Mouse (Mus musculus) embryo, embryonic 11 days (tissue): ENCODE results near the gene Plekha8.

ENCODE experiments used
- DNase-seq: peaks from one replicate; pipeline ENCODE4 v3.0.0-alpha.2; 2015

Plekha8 gene

GRCm38 (mm10) chr6:54594469-54595329 is at the start of gene Plekha8:
TSS of gene Plekha8 (plus strand) at chr6:54595111.
- DNase-seq = peak; percentile 95

- no peak for DNase-seq
Observed at GRCm38 (mm10) chr6:54548314-54549019, 46.4 kb upstream of the Plekha8 start.

DNA sequence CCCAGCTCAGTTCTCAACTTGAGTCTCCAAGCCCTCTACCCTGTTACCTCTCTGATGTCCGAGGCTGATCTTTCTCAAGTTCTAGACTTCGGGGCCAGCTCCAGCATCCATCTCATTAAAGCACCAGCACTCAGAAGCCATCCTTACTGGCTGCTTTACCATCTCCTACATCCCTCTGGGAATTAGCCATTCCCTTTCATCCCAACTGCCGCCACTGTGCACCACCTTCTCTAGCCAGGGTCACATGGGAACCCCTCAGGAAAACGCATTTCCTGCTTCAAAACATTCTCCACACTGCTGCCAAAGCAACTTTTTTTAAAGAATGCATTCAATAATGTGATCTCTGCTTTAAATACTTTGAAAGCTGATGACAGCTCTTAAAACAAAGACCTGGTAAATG is 45.6 kb upstream of the Plekha8 start:
- no peak for DNase-seq

DNA sequence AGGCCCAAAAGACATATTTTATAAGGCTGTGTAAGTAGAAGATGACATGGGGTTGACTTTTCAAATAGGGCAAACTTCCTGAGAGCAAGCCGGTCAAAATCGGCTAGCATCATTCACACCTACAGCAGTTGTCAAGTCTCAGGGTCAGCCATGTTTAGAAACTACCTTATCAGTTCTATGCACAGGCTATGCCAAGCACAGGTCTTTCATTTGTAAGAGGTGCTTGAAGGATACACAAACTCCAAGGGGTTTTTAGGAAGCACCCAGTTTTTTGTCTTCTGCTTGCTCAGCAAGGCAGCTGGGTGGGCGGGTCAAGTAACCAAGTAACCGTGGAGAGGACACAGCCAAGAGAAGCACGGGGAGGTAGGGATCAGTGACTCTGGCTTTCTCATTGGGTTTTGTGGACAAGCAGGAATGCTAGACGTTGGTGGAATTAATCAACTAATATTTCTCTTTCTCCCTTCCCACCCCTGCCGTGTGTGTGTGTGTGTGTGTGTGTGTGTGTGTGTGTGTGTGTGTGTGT is 44.0 kb upstream of the Plekha8 start:
- DNase-seq = no peak

- no peak for DNase-seq
Observed at GRCm38 (mm10) chr6:54552721-54553413, 42.0 kb upstream of the Plekha8 start.

- no peak for DNase-seq
Observed at GRCm38 (mm10) chr6:54553632-54554031, 41.3 kb upstream of the Plekha8 start.

DNA sequence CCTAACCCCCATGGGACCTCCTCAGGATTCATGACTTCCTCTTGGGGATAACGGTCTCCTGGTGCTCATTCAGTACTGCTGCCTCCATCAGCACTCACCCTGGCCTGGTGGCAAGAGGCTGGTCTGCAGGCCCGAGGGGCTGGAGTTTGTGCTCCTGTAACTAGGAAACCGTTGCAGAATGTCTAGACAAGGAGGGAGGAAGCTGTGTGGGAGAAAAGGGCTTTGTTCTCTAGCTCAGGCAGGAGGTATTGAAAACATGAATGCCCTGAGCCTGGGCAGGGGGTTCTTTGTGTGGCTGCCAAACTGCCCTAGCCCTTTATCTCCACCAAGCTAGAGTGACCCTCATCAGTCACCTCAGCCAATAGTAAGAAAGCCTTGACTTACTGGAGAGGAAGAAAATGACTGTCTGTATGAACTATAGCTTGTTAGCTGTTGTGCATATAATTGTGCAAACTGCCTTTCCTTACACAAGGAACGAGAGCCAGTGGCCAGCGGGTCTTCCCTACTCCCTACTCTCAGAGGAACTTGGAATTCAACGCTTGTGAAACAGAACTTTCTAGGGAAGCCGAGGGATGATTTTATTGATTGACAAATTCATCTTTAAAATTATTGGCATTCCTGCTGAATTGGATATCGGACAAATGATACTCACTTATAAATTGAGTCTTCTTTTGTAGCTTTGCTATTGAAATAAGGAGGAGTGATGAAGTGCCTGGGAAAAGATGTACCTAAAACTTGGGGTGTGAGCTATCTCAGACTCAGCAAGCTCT is 40.4 kb upstream of the Plekha8 start:
- DNase-seq = peak; percentile 85

DNA sequence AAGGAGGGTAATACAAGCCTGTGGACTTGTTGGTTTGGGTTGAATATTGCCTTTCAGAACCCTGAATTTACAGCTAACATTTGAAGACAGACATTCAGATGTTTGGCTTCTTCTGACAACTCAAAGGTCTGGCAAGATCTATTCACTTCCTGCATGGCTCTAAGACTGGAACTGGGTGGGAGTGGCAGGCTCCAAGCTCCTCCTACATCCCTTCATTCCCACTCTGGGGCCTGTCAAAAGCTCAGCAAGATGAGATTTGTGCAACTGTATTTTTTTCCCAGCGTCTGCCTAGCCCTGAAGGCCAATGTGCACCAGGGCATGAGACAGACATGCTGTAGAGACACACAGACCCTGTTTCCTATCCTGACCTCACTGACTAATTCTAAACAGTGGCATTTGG is 39.1 kb upstream of the Plekha8 start:
- DNase-seq = no peak

DNA sequence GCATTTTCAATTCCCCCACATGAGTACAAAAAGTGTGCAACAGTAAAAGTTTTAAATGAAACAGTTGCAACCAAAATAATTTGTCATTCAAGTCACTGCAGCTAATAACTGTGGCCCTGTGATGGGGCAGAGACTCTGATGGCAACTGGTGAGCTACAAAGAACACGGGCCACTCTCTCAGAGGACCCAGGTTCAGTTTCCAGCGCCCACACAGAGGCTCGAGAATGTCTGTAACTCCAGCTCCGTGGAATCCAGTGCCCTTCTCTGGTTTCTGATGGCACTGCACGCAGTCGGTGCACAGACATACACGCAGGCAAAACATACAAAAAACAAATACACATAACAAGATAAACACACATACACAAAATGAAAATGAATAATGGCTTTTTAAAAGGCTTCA is 37.2 kb upstream of the Plekha8 start:
- DNase-seq = no peak

GRCm38 (mm10) chr6:54558466-54558865 is 36.4 kb upstream of the Plekha8 start:
- DNase-seq = no peak

DNA sequence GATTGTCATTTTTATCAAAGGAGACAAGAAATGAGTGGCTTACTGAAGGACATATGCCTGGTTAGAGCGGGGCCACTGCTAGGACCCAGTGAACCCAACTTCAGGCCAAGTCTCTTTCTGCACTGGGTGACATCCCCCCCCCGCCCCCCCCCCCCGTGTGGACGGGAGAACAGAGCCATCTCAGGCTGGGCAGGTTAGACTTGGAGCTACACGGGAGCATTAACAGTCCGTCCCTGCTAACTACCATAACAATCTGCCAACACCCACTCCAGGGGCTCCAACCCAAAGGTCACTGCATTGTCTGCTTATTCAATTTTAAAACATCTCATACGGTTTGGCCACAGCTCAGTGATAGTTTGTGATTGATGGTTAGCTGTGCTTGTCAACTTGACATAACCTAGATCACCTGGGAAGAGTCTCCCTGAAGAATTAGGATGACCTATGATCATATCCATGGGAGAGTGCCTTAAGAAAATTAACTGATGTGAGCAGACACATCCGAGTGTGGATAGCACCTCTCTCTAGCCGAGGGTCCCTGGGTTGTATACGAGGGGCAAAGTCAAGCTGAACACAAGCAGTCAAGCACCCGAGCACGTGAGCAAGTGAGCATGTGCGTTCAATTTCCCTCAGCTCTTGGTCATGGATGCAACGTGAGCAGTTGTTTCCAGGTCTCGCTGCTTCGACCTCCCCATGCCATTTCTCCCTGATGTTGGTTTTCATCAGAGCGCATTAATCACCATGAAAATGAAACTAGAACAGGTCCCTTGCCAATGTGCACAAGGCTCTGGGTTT is 32.7 kb upstream of the Plekha8 start:
- no peak for DNase-seq

DNA sequence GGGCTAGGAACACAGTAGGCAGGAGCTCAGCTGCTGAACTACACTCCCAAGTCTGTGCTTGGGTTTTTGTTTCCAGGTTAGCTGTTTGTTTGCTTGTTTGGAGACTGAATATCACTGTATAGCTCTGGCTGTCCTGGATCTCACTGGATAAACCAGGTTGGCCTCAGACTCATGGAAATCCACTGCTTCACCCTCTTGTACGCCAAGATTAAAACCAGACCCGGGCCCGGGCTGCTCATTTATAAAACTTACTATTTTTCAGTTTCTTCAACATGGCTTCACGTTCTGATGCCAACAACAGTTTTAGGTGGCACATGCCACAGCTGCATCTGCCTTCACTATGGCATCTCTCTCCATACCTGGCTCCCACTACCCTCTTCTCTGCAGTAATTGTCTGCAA is 31.4 kb upstream of the Plekha8 start:
- no peak for DNase-seq

DNA sequence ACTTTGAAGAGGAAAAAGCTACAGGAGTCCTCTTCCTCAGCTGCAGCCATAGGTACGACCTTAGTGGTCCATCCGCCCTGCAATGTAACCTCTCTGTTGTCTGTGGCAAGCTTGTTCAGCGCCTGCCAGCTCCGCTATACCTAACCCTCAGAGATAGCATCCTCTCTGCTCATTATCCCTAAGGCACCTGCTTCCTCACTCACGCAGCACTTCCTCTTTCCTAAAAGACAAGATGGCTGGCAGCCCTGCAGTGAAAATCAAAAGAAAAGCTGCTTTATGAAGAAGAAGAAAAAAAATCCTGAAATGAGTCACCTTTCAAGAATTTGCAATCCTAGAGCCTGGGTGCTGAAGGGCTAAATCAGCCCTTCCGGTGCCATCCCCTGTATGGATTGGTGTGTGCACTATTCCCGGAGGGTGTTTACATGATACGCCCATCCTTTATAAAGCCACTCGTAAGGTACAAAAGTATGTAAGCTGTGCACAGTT is 30.4 kb upstream of the Plekha8 start:
- DNase-seq = no peak

DNA sequence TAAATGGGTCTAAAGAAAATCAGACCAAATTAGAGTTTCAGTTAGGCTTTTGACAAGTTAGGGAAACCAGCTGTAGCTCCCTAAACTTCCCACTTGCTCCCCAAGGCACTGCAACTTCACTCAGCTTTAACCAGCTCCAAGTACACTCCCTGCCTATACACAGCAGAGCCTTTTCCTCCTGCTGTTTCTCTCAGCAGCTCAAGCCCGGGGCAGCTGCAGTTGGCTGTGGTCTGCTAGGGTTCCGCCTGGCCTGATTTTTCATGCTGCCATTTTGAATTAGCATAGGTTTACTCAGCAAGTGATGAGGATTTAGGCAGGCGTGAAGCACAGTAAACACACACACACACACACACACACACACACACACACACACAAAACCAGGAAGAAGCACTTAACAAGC is 29.9 kb upstream of the Plekha8 start:
- DNase-seq = peak; percentile 51

DNA sequence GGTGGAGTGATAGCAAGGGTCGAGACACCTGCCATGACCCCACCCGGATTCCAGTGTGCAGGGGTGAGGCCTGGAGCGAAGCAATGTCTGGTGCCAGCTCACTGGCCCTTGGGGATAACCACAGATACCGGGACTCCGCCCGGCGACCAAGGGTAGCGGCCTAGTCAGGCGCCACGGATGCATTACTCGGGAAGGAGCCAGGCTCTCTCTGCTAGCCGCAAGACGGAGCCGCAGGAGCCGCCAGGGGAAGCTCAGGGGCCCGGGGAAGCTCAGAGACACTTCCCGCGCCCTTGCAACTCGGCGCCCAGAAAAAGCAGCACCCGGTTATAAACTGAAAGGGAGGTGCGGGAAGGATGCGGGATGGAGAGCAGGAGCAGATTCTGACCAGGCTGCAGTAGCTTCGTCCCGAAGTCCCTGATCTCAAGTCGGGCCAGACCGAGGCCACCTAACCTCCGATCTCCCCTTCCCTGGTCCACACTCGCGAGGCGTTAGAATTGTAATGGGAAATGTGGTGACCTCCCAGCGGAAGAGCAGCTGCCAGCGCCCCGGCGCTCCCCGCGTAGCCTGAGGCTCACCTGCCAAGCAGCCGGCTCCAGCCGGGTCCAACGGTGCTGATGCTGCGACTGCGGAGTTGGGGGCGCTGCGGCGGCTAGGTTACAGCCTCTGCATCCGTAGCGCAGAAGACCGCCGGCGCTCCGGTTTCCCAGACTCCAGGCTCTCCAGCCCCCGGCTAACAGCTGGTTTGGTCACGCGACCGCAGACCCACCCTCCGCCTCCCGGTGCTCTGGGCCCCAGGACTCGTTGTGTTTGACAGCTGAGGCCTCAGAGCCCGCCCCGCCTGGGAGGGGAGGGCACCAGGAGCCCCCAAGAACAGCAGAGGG is 29.0 kb upstream of the Plekha8 start, which contains the start of gene Scrn1:
Gene Scrn1, minus strand, starts transcription at position 825 of the 881 bp plus-strand sequence.
- peak; percentile 89 for DNase-seq

- DNase-seq = no peak
Observed at GRCm38 (mm10) chr6:54566546-54566919, 28.4 kb upstream of the Plekha8 start.

- DNase-seq = no peak
Observed at GRCm38 (mm10) chr6:54569776-54570175, 25.1 kb upstream of the Plekha8 start.

DNA sequence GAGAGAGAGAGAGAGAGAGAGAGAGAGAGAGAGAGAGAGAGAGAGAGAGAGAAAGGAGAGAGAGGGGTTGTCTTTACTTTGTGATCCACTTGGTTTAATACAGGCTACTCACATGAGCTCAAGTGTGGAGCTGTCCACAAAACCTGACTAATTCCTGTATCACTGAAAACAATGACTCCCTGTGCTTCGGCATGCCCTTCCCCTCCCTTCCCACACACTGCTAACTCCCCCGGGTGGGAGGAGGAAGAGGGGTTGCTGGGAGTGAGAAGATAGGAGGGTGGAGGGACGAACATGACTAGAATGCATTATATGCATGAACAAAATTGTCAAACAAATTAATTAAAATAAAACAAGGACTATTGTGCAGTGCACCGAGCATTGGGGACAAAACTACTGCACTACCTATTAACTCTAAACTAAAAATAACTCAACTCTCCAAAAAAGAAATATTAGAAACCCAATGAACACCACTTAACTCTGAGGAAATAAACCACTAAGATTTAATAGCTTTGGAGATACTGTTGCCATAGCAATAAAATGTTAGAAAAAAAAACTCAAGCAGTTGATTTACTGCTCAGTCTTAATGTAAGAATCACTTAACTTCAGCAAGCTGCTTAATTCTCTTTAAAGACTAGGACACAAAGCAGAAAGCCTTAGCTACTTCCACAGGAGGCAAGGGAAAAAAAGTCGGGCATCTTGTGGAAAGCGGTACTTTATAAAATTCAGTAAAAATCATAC is 21.5 kb upstream of the Plekha8 start:
- DNase-seq = peak; percentile 59

DNA sequence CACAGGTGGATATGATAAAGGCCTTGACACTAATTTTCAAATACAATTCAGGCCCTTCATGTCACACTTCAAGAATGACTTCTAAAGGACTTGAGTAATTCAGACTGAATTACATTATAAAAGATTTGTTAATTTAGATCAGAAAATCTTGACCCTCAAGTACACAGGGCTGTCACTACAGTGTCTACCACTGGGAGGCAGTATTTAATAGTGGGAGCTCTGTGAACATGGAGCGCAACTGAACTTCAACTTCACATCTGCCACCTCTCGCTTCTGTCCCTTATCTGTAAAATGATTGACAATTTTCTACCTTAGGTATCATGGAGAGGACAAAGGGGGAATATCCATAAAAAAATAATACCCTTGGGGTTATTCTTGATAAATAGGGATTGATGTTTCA is 8.7 kb upstream of the Plekha8 start:
- DNase-seq = peak; percentile 74

DNA sequence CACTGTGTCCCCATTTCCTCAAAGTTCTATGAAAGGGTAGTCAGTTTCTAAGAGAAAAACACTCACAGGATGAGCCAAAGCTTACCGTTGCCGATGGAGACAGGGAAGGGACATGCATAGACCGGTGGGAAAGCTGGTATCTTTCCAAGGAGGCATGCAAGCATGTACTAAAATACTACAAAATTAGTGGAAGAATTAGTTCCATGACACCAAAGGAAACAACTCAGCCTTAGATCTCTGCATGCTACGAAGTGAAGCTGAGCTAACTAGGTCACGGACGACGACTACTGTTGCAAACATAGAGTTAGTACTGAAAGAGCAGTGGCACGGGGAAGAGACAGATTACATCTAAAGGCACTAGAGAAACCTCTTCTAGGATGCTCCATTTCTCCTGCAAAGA is 8.0 kb upstream of the Plekha8 start:
- no peak for DNase-seq
